Mouse (Mus musculus): ENCODE results near the gene Gm20662.

Gm20662 gene

DNA sequence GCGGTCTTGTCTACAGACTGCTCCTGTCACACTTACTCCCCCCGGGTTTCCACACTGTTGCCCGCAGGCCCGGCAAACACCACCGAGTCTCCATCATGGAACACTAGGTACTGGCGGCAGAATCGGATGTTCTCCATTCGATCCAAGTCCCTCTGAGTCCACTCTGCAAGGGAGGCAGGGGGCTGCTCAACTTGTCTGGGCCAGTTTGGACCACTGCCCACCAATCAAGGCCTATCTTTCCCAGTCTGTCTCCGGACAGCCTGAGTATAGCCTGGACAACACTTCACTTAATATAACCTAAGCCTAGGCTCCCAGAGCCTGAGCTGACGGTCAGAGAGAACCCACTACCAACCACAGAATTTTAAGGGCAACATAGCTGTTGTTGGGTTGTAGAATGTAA is 97.4 kb downstream of the Gm20662 start:
- DNase-seq, result no peak

DNA sequence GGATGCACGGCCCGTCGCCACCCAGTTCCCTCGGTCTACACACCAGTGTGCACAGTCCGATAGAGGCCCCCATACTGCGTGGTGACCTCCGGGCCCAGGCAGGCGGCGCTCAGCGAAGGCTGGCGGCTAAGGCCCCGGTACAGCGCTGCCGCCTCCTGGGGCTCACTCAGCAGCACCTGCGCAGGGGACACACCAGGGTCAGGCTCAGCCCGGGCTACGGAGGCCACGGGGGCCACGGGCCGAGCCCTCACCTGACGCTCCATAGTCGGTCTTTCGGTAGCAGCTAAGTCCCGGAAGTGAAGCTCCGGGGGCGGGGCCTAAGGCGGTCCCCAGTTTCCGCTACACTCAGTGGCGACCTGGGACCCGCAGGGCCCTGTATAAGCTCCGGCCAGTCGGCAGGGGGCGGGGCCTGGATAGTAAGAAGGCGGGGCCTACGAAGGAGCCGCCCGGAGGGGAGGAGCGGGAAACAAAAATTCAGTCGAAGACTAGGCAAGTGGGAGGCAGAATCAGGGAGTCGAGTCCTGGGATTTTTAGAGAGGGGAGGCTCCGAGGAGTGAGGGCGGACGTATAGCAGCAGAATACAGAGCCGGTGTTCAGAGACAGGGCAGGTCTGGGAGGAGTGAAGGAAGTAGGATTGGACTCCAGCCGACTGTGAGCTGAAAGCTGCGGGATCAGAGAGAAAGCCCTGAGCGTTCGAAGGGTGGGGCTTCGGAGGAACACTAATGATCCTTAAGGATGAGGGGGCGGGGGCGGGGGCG is 98.2 kb downstream of the Gm20662 start, which contains the start of gene Apeh:
Apeh (minus strand) TSS at position 423 of the 758 bp plus-strand sequence.
- DNase-seq, result peak; percentile 91 to 94
